Mouse (Mus musculus): ENCODE results near the gene Vmn1r185. TPM values are rescaled to one million over a fixed set of nuclear protein-coding genes. Genes with fewer than 3 reads are reported as not detected.
"Not testable (repeated sequence)": the region's sequence is repeated elsewhere in the genome, so short reads cannot be mapped to it uniquely, and the experiment has no call there.

Vmn1r185 gene
- total RNA-seq (2021), result not detected
- long read RNA-seq, experiment 1, result 0 reads
- long read RNA-seq, experiment 2, result 0 reads

GRCm38 (mm10) chr7:26618364-26618763 is at the start of gene Vmn1r185:
TSS of gene Vmn1r185 (minus strand) at chr7:26618464.
- DNase-seq; intact Hi-C loops (cut with DNase I): not testable (repeated sequence)

GRCm38 (mm10) chr7:26667466-26667865 is 49.2 kb upstream of the Vmn1r185 start:
- DNase-seq; intact Hi-C loops (cut with DNase I): not testable (repeated sequence)

DNA sequence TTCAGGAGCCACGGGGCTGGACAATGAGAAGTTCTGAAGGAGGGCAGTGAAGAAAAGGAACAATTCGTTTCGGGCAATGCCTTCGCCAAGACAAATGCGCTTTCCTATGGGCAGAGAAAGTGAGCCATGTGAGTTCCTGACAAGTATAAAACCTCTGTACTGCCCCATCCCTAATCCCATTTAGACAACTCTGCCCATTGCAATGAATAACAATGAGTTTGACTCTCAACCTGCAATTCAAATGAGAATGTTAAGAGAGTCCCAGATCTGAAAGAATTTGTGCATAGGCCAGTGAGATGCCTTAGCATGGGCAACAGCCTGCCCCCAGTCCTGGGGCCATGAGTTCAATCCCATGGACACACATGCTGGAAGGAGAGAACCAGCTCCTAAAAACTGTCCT is 47.7 kb upstream of the Vmn1r185 start:
- intact Hi-C loops (cut with DNase I), result no loop called here
- no peak for DNase-seq

DNA sequence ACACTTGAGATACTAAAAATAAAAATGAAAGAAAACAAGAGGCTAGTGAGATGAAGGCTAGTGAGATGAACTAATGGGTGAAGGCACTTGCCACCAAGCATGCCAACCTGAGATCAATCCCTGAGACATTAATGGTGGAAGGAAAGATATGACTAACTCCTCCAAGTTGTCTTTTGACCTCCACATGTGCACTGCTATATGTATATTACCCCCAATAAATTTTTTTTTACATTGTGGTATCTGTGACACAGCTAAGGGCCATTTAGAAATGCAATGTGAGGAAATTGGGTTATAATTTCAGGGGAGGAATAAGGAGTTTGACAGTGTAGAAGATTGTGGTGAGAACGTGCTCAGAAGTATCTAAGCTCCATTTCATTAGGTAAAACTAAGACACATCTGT is 28.5 kb downstream of the Vmn1r185 start:
- intact Hi-C loops (cut with DNase I), result no loop called here
- DNase-seq, result no peak

- no peak for DNase-seq
- intact Hi-C loops (cut with DNase I), result no loop called here
Observed at GRCm38 (mm10) chr7:26589077-26589476, 29.2 kb downstream of the Vmn1r185 start.

Other genes starting within 250 kb of the Vmn1r185 start
- gene Nlrp9c, start 214.8 kb downstream of the Vmn1r185 start, total RNA-seq (2021), result not detected
- not detected for gene Nlrp4a, start 183.4 kb downstream of the Vmn1r185 start, total RNA-seq (2021)
- not detected for gene Nlrp9a, start 83.4 kb downstream of the Vmn1r185 start, total RNA-seq (2021)
- gene Cyp2b23, start 68.0 kb upstream of the Vmn1r185 start, total RNA-seq (2021), result not detected
- not detected for gene Cyp2b19, start 138.7 kb upstream of the Vmn1r185 start, total RNA-seq (2021)
- not detected for gene Cyp2g1, start 190.4 kb upstream of the Vmn1r185 start, total RNA-seq (2021)
- not detected for gene Cyp2a5, start 216.8 kb upstream of the Vmn1r185 start, total RNA-seq (2021)